22 mouse cellular contexts compared by ENCODE assay signal in genomic region chr5:23618656-23619055, GRCm38 (mm10).
DNase-seq lines count a peak whose midpoint lies in the region; ATAC-seq and TF ChIP-seq lines count a peak whose summit lies in the region.
"Had no signal": no experiment of that assay in that cellular context is flagged by ENCODE, and none has a peak within 500 bp of the region (broad histone marks: within the 10 kb centered on the region; RNA-seq: fewer than 3 reads in every experiment).

No protein-coding gene starts in this region.

- H3K9me3 ChIP-seq in kidney, postnatal 0 days (replicated peaks; ENCODE audit: low read length), result no peaks in the 10 kb centered on the region
- H3K9me3 ChIP-seq in midbrain, postnatal 0 days (ENCODE audit: low read length), result no peaks in the 10 kb centered on the region
- H3K9me3 ChIP-seq in midbrain, embryonic 14.5 days (ENCODE audit: control insufficient read depth, low read length), result no peaks in the 10 kb centered on the region
- H3K9me3 ChIP-seq in stomach, postnatal 0 days (ENCODE audit: control insufficient read depth, low read length), result no peaks in the 10 kb centered on the region
- H3K9me3 ChIP-seq: heart, embryonic 13.5 days; limb, embryonic 13.5 days; midbrain, embryonic 10.5 days had no signal

- peak; percentile 33 for DNase-seq in CD4-positive, CD25-positive, alpha-beta regulatory T cell, adult 2 months (ENCODE audit: low read depth, low spot score)
- no peak for DNase-seq in kidney, postnatal 0 days (ENCODE audit: low spot score)
- DNase-seq in kidney, adult 8-10 months, result no peak
- DNase-seq in midbrain, postnatal 0 days (ENCODE audit: low spot score), result no peak
- DNase-seq in midbrain, embryonic 14.5 days, result no peak
- DNase-seq in stomach, postnatal 0 days (ENCODE audit: low spot score), result no peak
- DNase-seq: adrenal gland, postnatal 14 days; cerebellum, adult 11 months; cerebellum, postnatal 14 days; embryo, embryonic 11 days; heart, postnatal 36 days; kidney, adult 9 months; kidney, postnatal 36 days; lung, postnatal 4 days; right cerebral cortex, postnatal 4 days had no signal

- H3K27ac ChIP-seq in kidney, postnatal 0 days, result no peak overlapping the region
- no peak overlapping the region for H3K27ac ChIP-seq in midbrain, postnatal 0 days (ENCODE audit: low read depth, low read length)
- H3K27ac ChIP-seq in midbrain, embryonic 14.5 days (replicated peaks; ENCODE audit: low read depth, low read length), result no peak overlapping the region
- no peak overlapping the region for H3K27ac ChIP-seq in stomach, postnatal 0 days (replicated peaks)
- H3K27ac ChIP-seq: heart, embryonic 13.5 days; limb, embryonic 13.5 days; midbrain, embryonic 10.5 days had no signal

- no peak overlapping the region for H3K9ac ChIP-seq in kidney, postnatal 0 days (ENCODE audit: low read depth, low read length)
- no peak overlapping the region for H3K9ac ChIP-seq in midbrain, postnatal 0 days (replicated peaks; ENCODE audit: low read length, poor library complexity, severe bottlenecking)
- no peak overlapping the region for H3K9ac ChIP-seq in midbrain, embryonic 14.5 days (replicated peaks; ENCODE audit: low read length)
- H3K9ac ChIP-seq in stomach, postnatal 0 days (ENCODE audit: low read length), result no peak overlapping the region
- H3K9ac ChIP-seq: heart, embryonic 13.5 days; limb, embryonic 13.5 days had no signal

- no peak for ATAC-seq in CD4-positive, CD25-positive, alpha-beta regulatory T cell, adult 4 months
- no peak for ATAC-seq in kidney, postnatal 0 days (replicated peaks; ENCODE audit: low FRiP score, low read depth)
- no peak for ATAC-seq in midbrain, postnatal 0 days (ENCODE audit: low FRiP score)
- ATAC-seq in midbrain, embryonic 14.5 days (ENCODE audit: low FRiP score, low TSS enrichment), result no peak
- no peak for ATAC-seq in stomach, postnatal 0 days (ENCODE audit: low FRiP score, low TSS enrichment)
- ATAC-seq in megakaryocyte-erythroid progenitor cell, adult 5-6 weeks (replicated peaks; ENCODE audit: low FRiP score, low TSS enrichment, poor library complexity, severe bottlenecking), result no peak
- ATAC-seq: activated CD4-positive, CD25-positive, alpha-beta regulatory T cell, adult 4 months; forebrain, embryonic 16.5 days had no signal

- H3K27me3 ChIP-seq in kidney, postnatal 0 days (ENCODE audit: insufficient read depth, low read length), result no peaks in the 10 kb centered on the region
- no peaks in the 10 kb centered on the region for H3K27me3 ChIP-seq in midbrain, postnatal 0 days (ENCODE audit: insufficient read depth, low read length)
- no peaks in the 10 kb centered on the region for H3K27me3 ChIP-seq in midbrain, embryonic 14.5 days (ENCODE audit: control insufficient read depth, insufficient read depth, low read length)
- H3K27me3 ChIP-seq in stomach, postnatal 0 days (ENCODE audit: control insufficient read depth, insufficient read depth, low read length), result no peaks in the 10 kb centered on the region
- H3K27me3 ChIP-seq: heart, embryonic 13.5 days; limb, embryonic 13.5 days had no signal

- TF ChIP-seq EP300 in stomach, postnatal 0 days (optimal IDR thresholded peaks at IDR 0.05), result no peak

- 0 out of 2 replicates have a peak, but pooled peaks have one; percentile 11 for TF ChIP-seq CTCF in kidney, postnatal 0 days (IDR thresholded peaks at IDR 0.05; ENCODE audit: low read depth)
- peak; percentile 32; the same call in 1 of the 2 replicates for TF ChIP-seq CTCF in midbrain, postnatal 0 days (IDR thresholded peaks at IDR 0.05)
- TF ChIP-seq CTCF in stomach, postnatal 0 days (IDR thresholded peaks at IDR 0.05; ENCODE audit: low read depth), result peak; percentile 13; the same call in 1 of the 2 replicates

- 98% methylated on average over 7 of the region's 7 CpGs for WGBS in kidney, postnatal 0 days
- 92% methylated on average over 7 of the region's 7 CpGs for WGBS in midbrain, postnatal 0 days
- WGBS in midbrain, embryonic 14.5 days, result 93% methylated on average over 7 of the region's 7 CpGs
- WGBS in stomach, postnatal 0 days, result 95% methylated on average over 7 of the region's 7 CpGs

- no peaks in the 10 kb centered on the region for H3K36me3 ChIP-seq in kidney, postnatal 0 days (ENCODE audit: insufficient read depth, low read length)
- no peaks in the 10 kb centered on the region for H3K36me3 ChIP-seq in midbrain, postnatal 0 days (ENCODE audit: insufficient read depth, low read length)
- no peaks in the 10 kb centered on the region for H3K36me3 ChIP-seq in midbrain, embryonic 14.5 days (ENCODE audit: control insufficient read depth, insufficient read depth, low read length)
- H3K36me3 ChIP-seq in stomach, postnatal 0 days (ENCODE audit: control insufficient read depth, insufficient read depth, low read length), result no peaks in the 10 kb centered on the region
- H3K36me3 ChIP-seq: heart, embryonic 13.5 days; limb, embryonic 13.5 days; midbrain, embryonic 10.5 days had no signal

- no peak overlapping the region for H3K4me2 ChIP-seq in kidney, postnatal 0 days (ENCODE audit: low read length)
- no peak overlapping the region for H3K4me2 ChIP-seq in midbrain, postnatal 0 days (ENCODE audit: low read depth, low read length, poor library complexity, severe bottlenecking)
- H3K4me2 ChIP-seq in midbrain, embryonic 14.5 days (ENCODE audit: low read length), result no peak overlapping the region
- no peak overlapping the region for H3K4me2 ChIP-seq in stomach, postnatal 0 days (replicated peaks; ENCODE audit: low read depth)
- H3K4me2 ChIP-seq: heart, embryonic 13.5 days; limb, embryonic 13.5 days had no signal

- H3K4me3 ChIP-seq in kidney, postnatal 0 days (replicated peaks; ENCODE audit: low read depth, low read length), result no peak overlapping the region
- H3K4me3 ChIP-seq in midbrain, postnatal 0 days (ENCODE audit: low read depth, low read length), result no peak overlapping the region
- no peak overlapping the region for H3K4me3 ChIP-seq in midbrain, embryonic 14.5 days (replicated peaks; ENCODE audit: low read depth, low read length)
- no peak overlapping the region for H3K4me3 ChIP-seq in stomach, postnatal 0 days (ENCODE audit: low read depth, low read length)
- H3K4me3 ChIP-seq: heart, embryonic 13.5 days; limb, embryonic 13.5 days; midbrain, embryonic 10.5 days had no signal

- H3K4me1 ChIP-seq in kidney, postnatal 0 days (replicated peaks; ENCODE audit: insufficient read depth, low read length), result 0 out of 2 replicates have a peak, but pooled peaks cover 8% of the 10 kb centered on the region
- H3K4me1 ChIP-seq in midbrain, postnatal 0 days (ENCODE audit: insufficient read depth, low read length), result peaks cover 6% of the 10 kb centered on the region; the same call in 1 of the 2 replicates
- peaks cover 13% of the 10 kb centered on the region for H3K4me1 ChIP-seq in midbrain, embryonic 14.5 days (ENCODE audit: control insufficient read depth, insufficient read depth, low read length)
- no peaks in the 10 kb centered on the region for H3K4me1 ChIP-seq in stomach, postnatal 0 days (replicated peaks; ENCODE audit: control insufficient read depth, insufficient read depth)
